Mouse (Mus musculus): ENCODE measurements around the gene Adgrg5.

- TF ChIP-seq USF1 (IDR thresholded peaks at IDR 0.05; ENCODE audit: low read depth) (no peak), POLR2A (IDR thresholded peaks at IDR 0.05; ENCODE audit: insufficient read length, low read depth) (no peak), MYOG (IDR thresholded peaks at IDR 0.05; ENCODE audit: control insufficient read depth in 1 of 3, insufficient read depth in 1 of 3, insufficient read length in 2 of 3, low read depth in 2 of 3) (no peak), POLR2AphosphoS2 (IDR thresholded peaks at IDR 0.05; ENCODE audit: insufficient read length, low read depth) (no peak), E2F4 (IDR thresholded peaks at IDR 0.05; ENCODE audit: insufficient read depth) (no peak), CEBPB (IDR thresholded peaks at IDR 0.05; ENCODE audit: insufficient read depth, poor library complexity, severe bottlenecking) (no peak), MAX (IDR thresholded peaks at IDR 0.05; ENCODE audit: low read depth) (no peak), TCF12 (IDR thresholded peaks at IDR 0.05; ENCODE audit: insufficient read depth, poor library complexity, severe bottlenecking) (no peak), MYOD1 (IDR thresholded peaks at IDR 0.05; ENCODE audit: control insufficient read depth in 1 of 3, insufficient read length in 2 of 3, low read depth in 2 of 3) (no peak), TCF3 (IDR thresholded peaks at IDR 0.05; ENCODE audit: insufficient read length, low read depth) (no peak), REST (IDR thresholded peaks at IDR 0.05; ENCODE audit: insufficient read depth, insufficient read length) (no peak), SRF (IDR thresholded peaks at IDR 0.05; ENCODE audit: control insufficient read depth, insufficient read length, low read depth) (no peak)
Observed at GRCm38 (mm10) chr8:94916311-94916959, 7.1 kb upstream of the Adgrg5 start.
